Mouse (Mus musculus): Measurements from ENCODE around the gene Trp53i11.

DNA sequence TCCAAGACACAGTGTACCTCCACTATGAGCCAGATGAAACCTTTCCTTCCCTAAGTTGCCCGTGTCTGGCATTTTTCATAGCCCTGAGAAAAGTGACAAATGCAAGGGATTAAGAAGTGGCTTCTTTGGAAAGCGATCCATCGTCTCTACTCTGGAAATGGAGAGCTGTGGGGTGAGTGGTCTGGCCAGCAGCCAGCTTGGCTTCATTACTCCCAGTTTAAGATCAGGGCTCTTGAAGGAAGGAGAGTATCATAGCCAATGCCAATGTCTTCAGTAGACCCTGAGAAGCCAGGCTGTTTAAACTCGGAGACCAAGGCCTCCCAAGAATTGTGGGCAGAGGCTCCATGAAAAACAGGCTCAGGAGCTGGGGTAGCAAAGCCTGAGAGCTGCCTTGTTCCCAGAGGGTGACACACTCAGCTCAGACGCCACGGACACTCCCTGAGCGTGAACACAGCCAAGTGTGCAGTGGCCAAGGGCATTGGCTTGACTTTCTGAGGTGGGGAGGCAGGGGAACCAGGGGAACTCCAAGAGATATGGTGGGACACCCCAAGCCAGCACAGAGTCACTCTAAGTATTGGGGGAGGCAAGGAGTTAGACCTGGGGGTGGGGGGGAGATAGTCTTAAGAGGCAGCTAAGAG lies 31.1 kb downstream of the Trp53i11 start:
- TF ChIP-seq CTCF (conservative IDR thresholded peaks at IDR 0.05 in 1 of 2, IDR thresholded peaks at IDR 0.05 in 1 of 2; ENCODE audit: low read depth in 2 of 2, low read length in 2 of 2) (no peak), EP300 (IDR thresholded peaks at IDR 0.05; ENCODE audit: low read length) (no peak)

All from CH12.LX (cell line).